Mouse (Mus musculus): ENCODE measurements around the gene Slc25a44.
A peak's percentile ranks its signal among the peaks of the same experiment; 100 is the strongest.
"Not testable (repeated sequence)": the region's sequence is repeated elsewhere in the genome, so short reads cannot be mapped to it uniquely, and the experiment has no call there.

Gene Slc25a44

DNA sequence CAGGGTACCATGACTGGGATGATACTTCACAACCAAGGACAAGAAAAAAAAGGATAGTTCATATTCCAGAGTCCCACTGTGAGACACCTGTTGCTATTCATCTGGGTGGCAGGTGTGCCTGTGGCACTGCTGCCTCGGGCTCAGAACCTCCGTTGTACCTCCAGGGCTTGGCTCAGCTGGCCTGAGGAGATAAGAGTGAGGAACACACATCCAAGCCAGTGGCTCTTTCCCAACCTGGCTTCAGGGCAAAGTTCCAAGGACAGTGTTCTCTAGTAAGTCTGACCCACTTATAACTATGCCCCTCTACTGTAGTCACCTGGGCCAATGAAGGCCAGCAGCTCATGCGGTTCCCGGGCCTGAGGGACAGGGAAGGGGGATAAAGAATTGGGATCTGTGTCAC is 13.3 kb downstream of the Slc25a44 start:
- no peak for DNase-seq (ENCODE audit: low spot score)

DNA sequence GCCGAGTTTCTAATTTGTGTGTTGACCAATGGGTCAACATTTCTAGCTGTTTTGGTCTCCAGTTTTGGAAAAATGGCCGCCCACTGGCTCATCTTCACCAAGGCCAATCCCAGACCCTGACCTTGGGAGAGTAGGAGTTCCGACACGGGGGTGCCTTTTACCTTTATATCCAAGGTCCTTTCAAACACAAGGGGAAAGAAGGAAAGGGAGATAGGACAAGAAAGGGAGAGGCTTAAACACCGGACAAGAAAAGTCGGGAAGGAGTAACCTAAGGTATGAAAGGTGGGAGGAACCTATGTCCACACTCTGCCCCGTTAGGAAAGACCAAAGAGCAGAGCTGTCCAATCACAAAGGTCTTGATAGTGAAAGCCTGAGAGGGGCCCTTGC is 14.3 kb downstream of the Slc25a44 start:
- peak; percentile 25 for DNase-seq (ENCODE audit: low spot score)

DNA sequence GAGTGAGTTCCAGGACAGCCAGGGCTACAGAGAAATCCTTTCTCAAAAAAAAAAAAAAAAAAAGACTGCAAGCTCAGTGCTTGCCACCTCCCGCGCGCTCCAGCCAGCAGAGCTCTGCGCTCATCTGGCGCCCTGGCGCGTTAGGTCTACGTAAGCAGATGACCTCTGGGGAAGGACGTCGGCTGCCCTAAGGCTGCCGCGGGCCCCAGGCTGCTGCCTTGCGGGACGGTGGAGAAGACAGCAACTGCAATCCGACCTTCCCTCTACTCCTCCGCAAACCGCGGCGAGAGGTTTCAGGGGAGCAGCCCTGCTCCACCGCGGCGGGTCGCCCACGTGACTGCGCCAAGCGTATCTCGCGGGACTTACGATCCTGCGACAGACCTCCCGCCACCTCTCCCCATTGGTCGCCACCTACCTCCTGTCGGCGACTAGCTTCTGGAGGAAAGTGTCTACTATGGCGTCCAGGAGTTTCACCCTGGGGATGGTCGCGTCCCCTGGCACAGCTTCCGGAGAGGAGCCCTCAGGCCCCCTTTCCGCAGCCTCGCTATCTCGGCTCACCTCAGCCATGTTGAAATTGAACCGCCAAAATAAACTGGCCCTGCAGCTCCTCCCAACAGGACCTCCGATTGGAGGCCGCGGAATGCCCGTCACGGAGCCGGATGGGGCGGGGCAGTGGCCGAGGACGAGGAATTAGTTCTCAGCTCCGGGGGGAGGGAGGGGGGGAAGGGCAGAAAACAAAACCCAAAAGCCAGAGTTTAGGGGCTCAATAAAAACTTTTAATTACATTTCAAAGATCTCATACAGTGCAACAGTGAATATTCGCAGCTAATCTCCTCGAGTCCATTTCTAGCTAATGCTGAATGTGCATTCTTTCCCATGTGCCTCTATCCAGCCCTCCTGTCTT is 14.9 kb downstream of the Slc25a44 start, which contains the start of gene Pmf1:
TSS of gene Pmf1 (minus strand) at position 591 of the 904 bp plus-strand sequence.
- DNase-seq (ENCODE audit: low spot score) = peak; percentile 88

DNA sequence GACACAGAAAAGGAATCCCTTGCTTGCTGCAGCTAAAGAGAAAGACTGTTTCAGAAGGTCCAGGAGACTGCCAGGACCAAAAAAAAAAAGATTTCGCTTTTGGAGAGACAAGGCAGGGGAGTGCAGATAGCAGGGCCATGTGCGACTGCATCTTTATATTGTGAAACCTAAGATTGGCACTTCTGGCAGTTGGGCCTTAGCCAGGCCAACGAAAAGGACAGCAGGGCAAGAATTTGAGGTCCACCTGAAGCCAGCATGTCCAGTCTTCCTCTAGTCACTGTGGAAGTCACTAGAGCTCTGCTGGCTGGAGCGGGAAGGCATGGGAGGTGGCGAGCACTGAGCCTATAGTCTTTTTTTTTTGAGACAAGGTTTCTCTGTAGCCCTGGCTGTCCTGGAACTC is 16.0 kb downstream of the Slc25a44 start:
- no peak for DNase-seq (ENCODE audit: low spot score)

DNA sequence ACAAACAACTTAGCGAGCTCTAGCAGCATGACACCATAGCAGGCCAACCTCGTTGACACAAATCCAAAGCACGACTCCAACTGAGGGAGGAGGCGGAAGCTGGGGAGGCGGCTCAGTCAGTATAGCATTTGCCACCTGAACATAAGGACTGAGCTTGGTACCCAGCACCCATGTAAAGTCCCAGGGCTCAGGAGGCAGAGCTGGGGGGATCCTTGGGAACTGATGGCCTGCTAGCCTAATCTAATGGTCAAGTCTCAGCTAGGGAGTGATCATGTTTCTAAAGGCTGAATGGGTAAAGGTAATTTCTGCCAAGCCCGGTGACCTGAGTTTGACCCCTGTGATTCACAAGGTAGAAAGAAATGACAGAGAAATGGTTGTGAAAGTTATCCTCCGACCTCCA is 17.4 kb downstream of the Slc25a44 start:
- DNase-seq (ENCODE audit: low spot score) = no peak

DNA sequence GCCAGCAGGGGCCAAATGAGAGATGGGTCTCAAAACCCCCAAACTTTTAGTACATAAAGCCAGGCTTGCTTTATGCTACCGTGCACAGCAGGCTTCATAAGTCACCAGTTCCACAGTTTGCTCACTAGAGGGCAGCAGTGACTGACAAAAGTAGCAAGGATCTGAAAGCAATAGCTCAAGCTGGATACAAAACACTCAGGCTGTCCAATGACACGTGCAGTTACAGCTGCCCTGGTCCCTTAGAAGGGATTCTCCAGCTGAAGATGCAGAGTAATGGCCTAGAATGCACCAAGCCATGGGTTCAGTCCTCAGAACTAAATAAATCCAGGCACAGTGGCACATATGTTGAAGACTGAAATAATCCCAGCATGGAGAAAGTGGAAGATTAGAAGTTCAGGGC is 17.8 kb downstream of the Slc25a44 start:
- DNase-seq (ENCODE audit: low spot score) = no peak

DNA sequence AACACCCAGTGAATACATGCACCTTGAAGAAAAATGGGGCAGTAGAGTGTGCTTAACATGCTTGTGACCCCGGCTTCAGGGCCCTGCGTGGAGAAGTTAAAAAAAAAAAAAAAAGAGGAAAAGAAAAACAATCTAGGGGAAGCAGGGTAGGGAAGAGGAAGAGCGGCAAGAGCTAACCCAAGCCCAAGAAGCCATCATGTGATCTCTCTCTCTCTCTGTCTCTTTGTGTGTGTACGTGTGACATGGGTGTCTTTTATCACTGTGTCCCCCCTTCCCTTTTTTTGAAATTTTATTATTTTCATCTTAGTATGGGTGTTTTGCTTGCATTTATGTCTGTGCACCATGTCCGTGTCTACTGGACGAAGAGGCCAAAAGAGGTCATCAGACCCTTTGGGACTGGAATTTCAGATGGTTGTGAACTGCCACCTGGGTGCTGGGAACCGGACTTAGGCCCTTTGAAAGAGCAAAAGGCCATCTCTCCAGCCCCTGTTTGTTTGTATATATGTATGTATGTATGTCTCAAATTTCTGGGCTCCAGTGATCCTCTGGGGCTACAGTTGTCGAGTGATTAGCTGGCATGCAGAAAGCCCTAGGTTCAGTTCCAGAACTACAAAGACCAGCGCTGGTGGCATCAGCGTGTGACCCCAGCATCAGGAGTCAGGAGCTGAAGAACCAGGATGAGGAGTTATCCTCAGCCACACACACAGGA is 21.3 kb downstream of the Slc25a44 start:
- DNase-seq (ENCODE audit: low spot score) = no peak

DNA sequence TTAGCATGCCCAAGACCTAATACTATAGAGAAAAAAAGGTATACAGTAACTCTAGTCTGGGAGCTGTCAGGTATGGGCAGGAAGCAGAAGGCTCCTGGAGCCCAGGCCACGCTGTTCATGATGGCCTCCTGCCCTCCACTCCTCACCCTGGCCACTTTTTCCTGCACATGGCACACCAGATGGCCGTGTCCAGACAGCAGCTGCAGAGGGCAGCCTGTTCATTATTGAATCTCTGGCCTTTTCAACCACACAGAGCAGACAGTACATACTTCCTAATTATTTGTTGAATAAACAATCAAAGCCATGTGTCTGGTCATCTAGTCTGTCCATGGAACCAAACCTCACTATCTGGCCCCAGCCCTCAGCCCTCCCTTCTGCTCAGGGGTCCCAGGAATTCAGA is 26.3 kb downstream of the Slc25a44 start:
- DNase-seq (ENCODE audit: low spot score) = no peak

DNA sequence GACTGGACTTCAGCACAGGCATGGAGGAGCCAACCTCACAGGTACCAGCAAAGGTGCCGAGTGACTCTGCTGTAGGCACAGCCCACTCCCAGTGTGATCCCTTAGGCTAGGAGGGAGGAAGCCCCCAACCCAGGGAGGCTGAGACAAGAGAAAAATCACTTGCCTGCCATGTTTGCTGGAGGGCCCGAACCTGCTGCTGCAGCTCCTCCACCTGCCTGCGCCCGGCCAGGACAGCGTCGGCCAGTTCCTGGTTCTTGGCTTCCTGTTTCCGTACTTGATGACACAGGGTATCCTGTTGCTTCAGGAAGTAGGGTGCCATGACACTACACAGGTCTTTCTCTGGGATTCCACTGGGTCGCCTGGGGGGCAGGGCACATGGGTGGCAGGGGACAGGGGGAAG is 29.2 kb downstream of the Slc25a44 start:
- no peak for DNase-seq (ENCODE audit: low spot score)

DNA sequence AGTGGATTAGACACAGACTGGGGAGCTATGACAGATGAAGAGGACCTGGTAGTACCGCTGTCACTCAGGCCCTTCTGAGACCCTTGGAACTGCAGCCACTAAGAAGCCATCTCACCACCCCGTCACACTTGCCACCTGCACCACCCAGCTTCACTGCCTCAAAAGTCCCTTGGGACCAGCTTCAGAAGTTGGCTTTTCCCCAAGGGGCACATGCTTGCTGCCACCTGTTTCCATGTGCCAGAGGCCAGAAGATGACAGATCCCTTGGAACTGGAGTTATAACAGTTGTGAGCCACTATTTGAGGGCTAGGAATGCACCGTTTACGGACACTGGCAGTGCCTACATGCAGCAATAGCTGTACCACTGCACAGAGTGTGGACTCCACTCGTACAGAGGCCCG is 29.7 kb downstream of the Slc25a44 start:
- no peak for DNase-seq (ENCODE audit: low spot score)

DNA sequence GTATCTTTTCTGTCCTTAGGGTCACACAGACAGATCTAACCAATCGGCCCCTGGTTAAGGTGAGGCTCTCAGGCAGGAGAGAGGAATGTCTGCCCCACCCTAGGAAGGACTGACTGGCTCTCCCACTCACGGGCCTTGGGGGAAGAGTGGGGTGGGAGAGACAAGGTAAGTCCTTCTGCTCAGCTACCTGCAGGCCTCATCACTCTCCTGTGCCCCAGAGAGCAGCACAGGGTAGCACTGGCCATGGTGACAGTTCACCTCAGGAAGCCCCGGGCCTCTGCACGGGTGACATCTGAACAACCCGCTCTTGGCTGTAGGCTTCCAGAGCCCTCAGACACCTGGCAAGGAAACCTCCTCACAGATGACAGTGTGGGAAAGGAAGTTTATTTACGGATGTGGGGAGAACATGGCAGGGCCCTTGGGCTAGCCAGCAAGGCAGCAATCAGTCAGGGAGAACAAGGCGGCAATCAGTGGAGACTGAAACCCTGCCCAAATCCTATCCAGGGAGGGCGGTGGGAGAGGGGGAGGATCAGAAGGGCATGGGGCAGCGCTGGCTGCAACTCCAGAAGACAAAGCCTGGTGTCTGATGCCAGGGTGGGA is 31.1 kb downstream of the Slc25a44 start:
- DNase-seq (ENCODE audit: low spot score) = no peak

DNA sequence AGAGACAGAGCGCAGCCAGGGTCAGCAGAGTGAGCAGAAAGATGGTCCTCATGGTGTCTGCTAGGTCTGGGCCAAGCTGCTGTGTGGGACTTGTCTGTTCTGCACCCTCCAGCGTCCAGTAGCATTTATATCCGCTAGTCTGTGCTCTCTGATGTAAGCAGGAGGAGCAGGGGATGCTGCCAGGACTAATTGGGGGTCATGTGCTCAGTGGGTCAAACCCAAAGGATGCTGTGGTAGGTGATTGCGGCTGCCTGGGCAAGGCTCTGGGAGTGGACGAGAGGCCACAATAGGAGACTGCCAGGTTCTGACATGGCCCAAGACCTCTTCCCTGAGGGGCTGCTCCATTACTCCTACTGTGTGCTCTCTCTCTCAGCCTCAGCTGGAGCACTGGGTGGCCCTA is 40.6 kb downstream of the Slc25a44 start, which contains the start of gene Bglap:
TSS of gene Bglap (minus strand) at position 101 of the 400 bp plus-strand sequence.
- DNase-seq (ENCODE audit: low spot score) = no peak

DNA sequence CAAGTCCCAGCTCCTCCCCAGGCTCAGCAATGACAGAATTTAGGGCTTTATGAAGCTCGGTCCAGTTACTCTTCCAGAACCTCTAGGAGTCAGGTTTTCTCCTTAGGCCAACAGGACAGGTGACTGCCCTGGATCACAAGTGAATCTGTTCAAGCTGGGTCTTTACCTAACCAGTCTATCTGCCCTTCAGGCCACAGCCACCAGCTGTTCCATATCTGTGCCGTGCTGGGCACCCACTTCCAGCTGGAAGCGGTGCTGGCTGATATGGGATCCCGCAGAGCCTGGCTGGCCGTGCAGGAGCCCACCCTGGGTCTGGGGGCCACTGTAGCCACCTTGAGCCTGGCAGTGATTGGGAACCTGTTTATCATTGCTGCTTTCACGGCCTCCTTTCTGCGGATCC is 42.6 kb downstream of the Slc25a44 start:
- DNase-seq (ENCODE audit: low spot score) = not testable (repeated sequence)

DNA sequence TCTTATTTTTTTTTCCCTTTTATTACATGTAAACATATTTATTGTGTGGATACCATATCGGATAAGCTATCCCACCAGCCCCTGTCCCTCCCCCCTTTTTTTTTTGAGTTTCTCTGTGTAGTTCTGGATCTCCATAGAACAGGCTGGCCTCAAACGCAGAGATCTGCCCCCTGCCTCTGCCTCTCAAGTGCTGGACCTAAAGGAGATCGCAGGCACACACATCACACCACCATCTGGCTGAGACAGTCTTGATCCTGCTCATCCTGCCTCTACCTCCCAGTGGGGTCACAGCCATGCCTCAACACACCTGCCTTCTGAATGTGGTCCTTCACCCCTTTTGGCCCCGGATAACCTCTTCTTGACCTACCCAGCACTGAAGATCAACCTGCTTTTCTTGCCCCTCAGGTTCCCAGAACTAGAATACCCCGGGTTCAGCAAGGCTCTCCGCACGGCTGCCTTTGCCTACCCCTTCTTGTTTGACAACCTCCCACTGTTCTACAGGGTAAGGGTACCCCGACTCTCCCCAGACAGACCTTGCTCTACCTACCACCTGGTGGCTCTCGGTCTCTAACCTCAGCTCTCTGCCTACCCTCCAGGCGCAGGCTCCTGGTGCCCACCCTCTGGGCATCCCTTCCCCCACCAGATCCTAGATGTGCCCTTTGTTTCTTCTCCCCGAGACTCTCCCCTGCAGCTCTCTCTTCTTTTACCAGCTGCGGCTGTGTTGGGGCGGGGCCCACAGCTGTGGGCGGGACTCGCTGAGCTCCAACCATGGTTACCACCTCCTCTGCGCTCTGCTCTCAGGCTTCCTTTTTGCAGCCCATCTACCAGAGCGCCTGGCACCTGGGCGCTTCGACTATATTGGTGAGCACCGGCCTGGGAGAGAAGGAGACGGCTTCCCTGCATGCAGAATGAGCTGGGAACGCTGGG is 43.3 kb downstream of the Slc25a44 start:
- not testable (repeated sequence) for DNase-seq (ENCODE audit: low spot score)

DNA sequence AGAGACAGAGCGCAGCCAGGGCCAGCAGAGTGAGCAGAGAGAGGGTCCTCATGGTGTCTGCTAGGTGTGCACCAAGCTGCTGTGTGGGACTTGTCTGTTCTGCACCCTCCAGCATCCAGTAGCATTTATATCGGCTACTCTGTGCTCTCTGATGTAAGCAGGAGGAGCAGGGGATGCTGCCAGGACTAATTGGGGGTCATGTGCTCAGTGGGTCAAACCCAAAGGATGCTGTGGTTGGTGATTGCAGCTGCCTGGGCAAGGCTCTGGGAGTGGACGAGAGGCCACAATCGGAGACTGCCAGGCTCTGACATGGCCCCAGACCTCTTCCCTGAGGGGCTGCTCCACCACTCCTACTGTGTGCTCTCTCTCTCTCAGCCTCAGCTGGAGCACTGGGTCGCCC is 46.3 kb downstream of the Slc25a44 start, which contains the start of gene Bglap2:
TSS of gene Bglap2 (minus strand) at position 101 of the 400 bp plus-strand sequence.
- DNase-seq (ENCODE audit: low spot score) = not testable (repeated sequence)

DNA sequence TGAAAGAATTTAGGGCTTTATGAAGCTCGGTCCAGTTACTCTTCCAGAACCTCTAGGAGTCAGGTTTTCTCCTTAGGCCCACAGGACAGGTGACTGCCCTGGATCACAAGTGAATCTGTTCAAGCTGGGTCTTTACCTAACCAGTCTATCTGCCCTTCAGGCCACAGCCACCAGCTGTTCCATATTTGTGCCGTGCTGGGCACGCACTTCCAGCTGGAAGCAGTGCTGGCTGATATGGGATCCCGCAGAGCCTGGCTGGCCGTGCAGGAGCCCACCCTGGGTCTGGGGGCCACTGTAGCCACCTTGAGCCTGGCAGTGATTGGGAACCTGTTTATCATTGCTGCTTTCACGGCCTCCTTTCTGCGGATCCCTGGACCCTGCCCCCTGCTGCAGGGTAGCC is 48.3 kb downstream of the Slc25a44 start:
- DNase-seq (ENCODE audit: low spot score) = not testable (repeated sequence)

DNA sequence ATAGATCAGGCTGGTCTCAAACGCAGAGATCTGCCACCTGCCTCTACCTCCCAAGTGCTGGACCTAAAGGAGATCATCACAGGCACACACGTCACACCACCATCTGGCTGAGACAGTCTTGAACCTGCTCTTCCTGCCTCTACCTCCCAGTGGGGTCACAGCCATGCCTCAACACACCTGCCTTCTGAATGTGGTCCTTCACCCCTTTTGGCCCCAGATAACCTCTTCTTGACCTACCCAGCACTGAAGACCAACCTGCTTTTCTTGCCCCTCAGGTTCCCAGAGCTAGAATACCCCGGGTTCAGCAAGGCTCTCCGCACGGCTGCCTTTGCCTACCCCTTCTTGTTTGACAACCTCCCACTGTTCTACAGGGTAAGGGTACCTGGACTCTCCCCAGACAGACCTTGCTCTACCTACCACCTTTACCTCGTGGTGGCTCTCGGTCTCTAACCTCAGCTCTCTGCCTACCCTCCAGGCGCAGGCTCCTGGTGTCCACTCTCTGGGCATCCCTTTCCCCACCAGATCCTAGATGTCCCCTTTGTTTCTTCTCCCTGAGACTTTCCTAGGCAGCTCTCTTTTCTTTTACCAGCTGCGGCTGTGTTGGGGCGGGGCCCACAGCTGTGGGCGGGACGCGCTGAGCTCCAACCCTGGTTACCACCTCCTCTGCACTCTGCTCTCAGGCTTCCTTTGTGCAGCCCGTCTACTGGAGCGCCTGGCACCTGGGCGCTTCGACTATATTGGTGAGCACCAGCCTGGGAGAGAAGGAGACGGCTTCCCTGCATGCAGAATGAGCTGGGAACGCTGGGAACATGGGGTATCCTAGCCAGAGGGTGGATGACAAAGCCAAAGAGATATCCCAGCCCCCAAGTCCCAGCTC is 49.0 kb downstream of the Slc25a44 start:
- not testable (repeated sequence) for DNase-seq (ENCODE audit: low spot score)

DNA sequence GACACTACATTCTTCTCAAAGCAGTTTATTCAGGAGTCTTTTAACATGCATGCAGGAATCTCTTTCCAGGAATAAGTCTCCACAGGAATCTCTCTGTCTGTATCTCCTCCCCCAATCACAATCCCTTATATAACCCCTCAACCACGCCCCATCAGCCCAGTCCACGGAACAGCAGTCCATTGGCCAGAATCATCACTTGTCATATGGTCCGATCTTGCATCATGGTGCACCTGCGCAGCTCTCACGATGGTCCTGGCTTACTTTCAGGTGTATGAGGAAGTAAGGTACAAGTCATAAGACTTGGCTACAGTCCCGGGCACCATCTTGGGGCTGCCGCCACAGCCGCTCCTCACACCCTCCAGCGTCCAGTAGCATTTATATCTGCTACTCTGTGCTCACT is 52.3 kb downstream of the Slc25a44 start, which contains the start of gene Bglap3:
TSS of gene Bglap3 (minus strand) at position 101 of the 400 bp plus-strand sequence.
- not testable (repeated sequence) for DNase-seq (ENCODE audit: low spot score)

DNA sequence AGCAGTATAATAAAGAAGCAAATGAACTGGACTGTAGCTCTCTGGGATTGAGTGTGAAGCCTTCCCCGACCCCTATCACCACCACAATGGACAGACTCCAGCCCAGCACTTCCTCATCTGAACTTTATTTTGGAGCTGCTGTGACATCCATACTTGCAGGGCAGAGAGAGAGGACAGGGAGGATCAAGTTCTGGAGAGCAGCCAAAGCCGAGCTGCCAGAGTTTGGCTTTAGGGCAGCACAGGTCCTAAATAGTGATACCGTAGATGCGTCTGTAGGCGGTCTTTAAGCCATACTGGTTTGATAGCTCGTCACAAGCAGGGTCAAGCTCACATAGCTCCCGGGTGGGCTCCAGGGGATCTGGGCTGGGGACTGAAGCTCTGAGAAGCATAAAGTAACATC is 56.4 kb downstream of the Slc25a44 start:
- DNase-seq (ENCODE audit: low spot score) = not testable (repeated sequence)

DNA sequence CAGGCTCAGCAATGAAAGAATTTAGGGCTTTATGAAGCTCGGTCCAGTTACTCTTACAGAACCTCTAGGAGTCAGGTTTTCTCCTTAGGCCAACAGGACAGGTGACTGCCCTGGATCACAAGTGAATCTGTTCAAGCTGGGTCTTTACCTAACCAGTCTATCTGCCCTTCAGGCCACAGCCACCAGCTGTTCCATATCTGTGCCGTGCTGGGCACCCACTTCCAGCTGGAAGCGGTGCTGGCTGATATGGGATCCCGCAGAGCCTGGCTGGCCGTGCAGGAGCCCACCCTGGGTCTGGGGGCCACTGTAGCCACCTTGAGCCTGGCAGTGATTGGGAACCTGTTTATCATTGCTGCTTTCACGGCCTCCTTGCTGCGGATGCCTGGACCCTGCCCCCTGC is 57.4 kb downstream of the Slc25a44 start:
- not testable (repeated sequence) for DNase-seq (ENCODE audit: low spot score)

Data from ovary, postnatal 10 days (tissue).